Mouse (Mus musculus): ENCODE measurements at regions not wholly inside any gene's neighbourhood (a gene's known extent, or its start where the extent isn't known, plus 50 kb on each side); places are given as distances from the start of the nearest gene placed in this dataset.

DNA sequence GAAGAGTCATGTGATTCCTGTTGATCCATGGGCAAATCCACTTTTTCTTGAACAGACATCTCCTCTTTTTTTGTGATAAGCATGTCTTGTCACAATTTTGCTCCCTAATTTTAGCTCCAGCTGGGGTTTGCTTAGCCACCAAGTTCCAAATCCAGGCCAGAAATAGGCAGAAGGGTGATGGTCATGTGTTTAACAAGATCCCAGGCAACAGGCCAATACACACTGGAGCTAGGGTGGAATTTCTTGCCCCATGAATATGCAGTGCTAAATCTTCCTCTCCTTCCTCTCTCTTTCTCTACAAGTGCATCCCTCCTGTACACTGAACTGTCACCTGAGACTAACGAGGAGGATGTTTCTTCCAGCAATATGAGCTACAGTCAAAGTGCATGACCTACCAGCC is 58.6 kb upstream of the Vgll2 start:
- no peaks in the 10 kb centered on the region for H3K9me3 ChIP-seq (ENCODE audit: low read depth, low read length)
- ATAC-seq (ENCODE audit: insufficient read depth) (no peak), DNase-seq (no peak)
- no peaks in the 10 kb centered on the region for H3K27me3 ChIP-seq (ENCODE audit: insufficient read depth, low read length)
- TF ChIP-seq CTCF (IDR thresholded peaks at IDR 0.05; ENCODE audit: low read depth): no peak
- H3K4me1 ChIP-seq (ENCODE audit: insufficient read depth): no peaks in the 10 kb centered on the region
- WGBS: 78% methylated on average over 1 of the region's 1 CpGs
- no peaks in the 10 kb centered on the region for H3K36me3 ChIP-seq (ENCODE audit: insufficient read depth)
- H3K27ac ChIP-seq (ENCODE audit: low read depth): no peak overlapping the region
- H3K4me2 ChIP-seq: no peak overlapping the region
- H3K9ac ChIP-seq: no peak overlapping the region
- H3K4me3 ChIP-seq (ENCODE audit: low read depth, low read length): no peak overlapping the region

DNA sequence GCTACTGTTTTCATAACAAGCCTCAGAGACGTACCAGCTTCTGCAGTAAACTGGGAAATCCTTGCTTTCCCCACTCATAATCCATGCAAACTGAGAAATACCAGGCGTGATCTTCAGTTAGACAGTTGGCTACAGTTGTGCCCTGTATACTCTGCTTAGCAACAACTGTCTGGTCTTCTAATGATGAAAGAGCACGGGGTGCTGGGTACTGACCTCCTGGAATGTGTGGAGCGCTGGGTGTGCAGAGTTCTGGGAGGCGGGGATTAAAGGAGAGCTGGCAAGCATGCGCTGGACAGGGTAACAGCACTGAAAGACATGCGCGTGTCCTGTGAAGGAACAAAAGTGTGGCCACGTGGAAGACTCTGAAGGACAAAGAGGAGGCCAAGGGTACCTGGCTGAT is 52.2 kb upstream of the Vgll2 start:
- no peak overlapping the region for H3K4me3 ChIP-seq (ENCODE audit: low read depth, low read length)
- ATAC-seq (ENCODE audit: insufficient read depth) (peak; percentile 73), DNase-seq (no peak)
- H3K9ac ChIP-seq: no peak overlapping the region
- 49% methylated on average over 9 of the region's 9 CpGs for WGBS
- H3K9me3 ChIP-seq (ENCODE audit: low read depth, low read length): no peaks in the 10 kb centered on the region
- no peaks in the 10 kb centered on the region for H3K27me3 ChIP-seq (ENCODE audit: insufficient read depth, low read length)
- H3K27ac ChIP-seq (ENCODE audit: low read depth): no peak overlapping the region
- H3K4me1 ChIP-seq (ENCODE audit: insufficient read depth): no peaks in the 10 kb centered on the region
- no peak overlapping the region for H3K4me2 ChIP-seq
- no peak for TF ChIP-seq CTCF (IDR thresholded peaks at IDR 0.05; ENCODE audit: low read depth)
- H3K36me3 ChIP-seq (ENCODE audit: insufficient read depth): no peaks in the 10 kb centered on the region
